Mouse (Mus musculus): ENCODE measurements around the gene 6030458C11Rik.
"Not testable (repeated sequence)": the region's sequence is repeated elsewhere in the genome, so short reads cannot be mapped to it uniquely, and the experiment has no call there.

The 6030458C11Rik gene

DNA sequence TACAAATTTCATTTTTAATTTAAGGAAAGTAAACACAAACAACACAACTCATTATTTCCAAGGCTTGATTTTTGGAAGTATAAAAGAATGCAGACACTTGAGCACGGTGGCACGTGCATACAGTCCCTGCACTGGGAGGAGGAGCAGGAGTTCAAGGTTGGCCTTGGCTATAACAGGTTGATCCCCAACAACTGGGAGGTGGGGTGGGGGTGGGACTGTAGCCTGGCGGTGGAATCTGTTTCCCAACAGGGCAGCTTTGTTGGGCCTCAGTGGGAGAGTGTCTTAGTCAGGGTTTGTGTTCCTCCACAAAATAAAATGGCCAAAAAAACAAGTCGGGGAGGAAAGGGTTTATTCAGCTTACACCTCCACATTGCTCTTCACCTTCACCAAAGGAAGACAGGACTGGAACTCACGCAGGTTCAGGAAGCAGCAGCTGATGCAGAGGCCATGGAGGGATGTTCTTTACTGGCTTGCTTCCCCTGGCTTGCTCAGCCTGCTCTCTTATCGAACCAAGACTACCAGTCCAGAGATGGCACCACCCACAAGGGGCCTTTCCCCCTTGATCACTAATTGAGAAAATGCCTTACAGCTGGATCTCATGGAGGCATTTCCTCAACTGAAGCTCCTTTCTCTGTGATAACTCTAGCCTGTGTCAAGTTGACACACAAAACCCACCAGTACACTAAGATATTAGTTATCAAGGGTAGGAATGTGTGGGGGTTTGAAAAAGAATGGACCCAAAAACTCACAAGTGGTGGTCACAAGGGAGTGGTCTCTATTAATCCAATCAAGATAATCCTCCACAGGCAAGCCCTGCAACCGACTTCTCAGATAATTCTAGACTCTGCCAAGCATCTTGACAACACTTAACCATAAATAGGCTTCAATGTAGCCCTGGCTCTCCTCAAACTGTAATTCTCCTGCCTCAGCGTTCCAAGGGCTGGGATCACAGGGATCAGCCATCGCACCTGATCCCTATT is 1.7 kb downstream of the 6030458C11Rik start:
- DNase-seq (ENCODE audit: low read depth), result peak; percentile 40

DNA sequence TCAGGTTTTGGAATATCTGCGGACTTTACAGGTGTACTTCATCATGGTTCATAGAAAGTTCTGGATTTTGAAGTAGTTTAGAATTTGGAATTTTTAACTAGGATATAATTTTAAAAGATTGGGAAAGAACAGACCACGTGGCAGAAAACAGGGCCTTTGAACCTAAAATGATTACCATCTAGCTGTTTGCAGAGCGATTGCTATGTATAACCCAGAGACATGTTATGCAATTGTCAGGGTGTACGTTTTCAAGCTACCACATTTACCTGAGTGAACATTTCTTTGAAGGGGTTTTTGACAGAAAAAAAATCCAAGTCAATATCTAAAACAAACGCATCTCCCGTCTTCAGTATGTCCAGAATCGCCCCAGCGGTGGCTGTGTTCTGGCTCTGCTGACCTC is 6.9 kb downstream of the 6030458C11Rik start:
- no peak for DNase-seq (ENCODE audit: low read depth)

DNA sequence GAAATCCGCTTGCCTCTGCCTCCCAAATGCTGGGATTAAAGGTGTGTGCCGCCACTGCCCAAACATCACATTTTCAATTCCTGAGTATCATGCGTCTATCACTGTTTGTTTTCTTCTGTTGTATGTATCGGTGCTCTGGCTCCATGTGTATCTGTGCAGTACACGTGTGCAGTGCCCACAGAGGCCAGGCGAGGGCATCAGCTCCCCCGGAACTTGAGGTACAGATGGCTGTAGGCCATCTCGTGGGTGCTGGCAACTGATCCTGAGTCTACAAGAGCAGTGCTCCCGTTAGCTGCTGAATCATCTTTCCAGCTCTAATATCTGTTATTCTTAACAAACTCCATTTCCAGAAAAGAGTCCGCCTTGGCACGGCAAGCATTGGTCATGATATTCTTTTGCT is 11.8 kb downstream of the 6030458C11Rik start:
- DNase-seq (ENCODE audit: low read depth), result no peak

DNA sequence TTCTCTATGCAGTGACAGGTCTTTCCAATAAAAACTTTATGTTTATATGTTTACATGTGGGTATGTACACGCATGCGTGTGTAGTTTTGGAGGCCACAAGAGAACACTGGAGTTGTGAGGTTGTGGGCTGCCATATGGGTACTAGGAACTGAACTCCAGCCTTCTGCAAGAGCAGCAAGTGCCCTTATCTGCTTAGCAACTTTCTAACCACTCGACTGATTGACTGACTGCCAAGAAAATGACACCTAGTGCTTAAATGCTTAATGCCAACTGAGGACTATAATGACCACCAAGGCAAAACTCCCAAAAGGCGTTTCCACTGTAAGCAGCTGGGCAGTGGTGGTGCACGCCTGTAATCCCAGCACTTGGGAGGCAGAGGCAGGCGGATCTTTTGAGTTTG is 15.1 kb downstream of the 6030458C11Rik start:
- no peak for DNase-seq (ENCODE audit: low read depth)

GRCm38 (mm10) chr15:12807088-12807487 is 17.4 kb downstream of the 6030458C11Rik start:
- no peak for DNase-seq (ENCODE audit: low read depth)

- DNase-seq (ENCODE audit: low read depth), result no peak
Observed at GRCm38 (mm10) chr15:12805071-12805470, 19.4 kb downstream of the 6030458C11Rik start.

DNA sequence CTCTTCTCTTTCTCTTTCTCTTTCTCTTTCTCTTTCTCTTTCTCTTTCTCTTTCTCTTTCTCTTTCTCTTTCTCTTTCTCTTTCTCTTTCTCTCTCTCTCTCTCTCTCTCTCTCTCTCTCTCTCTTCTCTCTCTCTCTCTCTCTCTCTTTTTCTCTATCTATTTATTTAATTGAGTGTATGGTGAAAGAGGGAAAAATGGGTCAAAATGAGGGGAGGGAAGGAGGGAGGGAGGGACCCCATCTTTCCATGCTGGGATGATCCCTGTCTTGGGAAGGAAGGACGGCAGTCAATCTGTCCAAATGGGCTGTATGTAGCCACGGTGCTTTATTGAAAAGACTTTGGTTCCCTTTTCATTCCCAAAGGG is 23.3 kb downstream of the 6030458C11Rik start:
- not testable (repeated sequence) for DNase-seq (ENCODE audit: low read depth)

- no peak for DNase-seq (ENCODE audit: low read depth)
Observed at GRCm38 (mm10) chr15:12800405-12801141, 23.9 kb downstream of the 6030458C11Rik start.

DNA sequence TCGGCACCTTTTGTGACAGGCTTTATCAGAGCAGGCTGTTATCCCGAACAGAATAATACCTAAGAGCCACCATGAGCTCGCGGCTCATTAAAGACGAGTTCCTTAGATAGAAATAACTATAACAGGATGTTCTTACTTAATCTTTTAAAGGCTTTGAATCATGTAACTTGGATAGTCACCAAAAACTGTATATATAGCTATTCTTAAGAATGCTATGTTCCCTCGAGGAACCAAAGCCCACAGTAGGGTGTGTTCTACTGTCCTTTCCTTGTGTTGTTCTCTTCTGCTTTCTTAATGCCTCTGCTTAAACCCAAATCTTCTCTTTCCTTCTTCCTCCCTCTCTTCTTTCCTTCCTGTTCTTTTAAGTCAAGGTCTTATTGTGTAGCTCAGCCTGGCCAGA is 26.4 kb downstream of the 6030458C11Rik start:
- DNase-seq (ENCODE audit: low read depth), result no peak

DNA sequence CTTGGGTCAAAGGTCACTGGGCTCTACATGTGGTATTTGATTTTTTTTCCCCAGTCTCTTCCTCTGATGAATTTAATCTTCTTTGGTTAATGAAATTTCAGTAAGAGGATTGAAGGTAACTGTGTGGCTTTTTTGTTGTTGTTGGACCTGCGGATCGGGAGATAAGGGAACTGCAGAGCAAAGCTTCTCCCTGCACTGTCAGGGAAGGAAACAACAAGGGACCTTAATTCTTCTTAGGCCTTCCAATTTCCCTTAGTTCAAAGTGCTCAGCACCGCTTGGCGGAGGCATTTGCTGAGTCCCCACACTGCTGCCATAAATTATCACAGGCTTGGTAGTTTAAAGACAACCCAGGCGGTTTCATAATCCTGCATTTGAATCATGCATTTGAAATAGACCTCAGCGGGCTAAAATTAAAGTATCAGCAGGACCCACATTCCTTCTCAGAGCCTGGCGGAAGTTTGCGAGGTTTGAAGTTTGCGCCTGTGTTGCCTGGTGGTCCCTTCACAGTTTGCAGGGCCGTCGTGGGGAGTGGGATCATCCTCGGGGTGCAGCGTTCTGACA is 28.5 kb downstream of the 6030458C11Rik start:
- DNase-seq (ENCODE audit: low read depth), result no peak

- DNase-seq (ENCODE audit: low read depth), result peak; percentile 73
Observed at GRCm38 (mm10) chr15:12795457-12795894, 29.0 kb downstream of the 6030458C11Rik start.

GRCm38 (mm10) chr15:12794311-12794710 is 30.1 kb downstream of the 6030458C11Rik start:
- no peak for DNase-seq (ENCODE audit: low read depth)

DNA sequence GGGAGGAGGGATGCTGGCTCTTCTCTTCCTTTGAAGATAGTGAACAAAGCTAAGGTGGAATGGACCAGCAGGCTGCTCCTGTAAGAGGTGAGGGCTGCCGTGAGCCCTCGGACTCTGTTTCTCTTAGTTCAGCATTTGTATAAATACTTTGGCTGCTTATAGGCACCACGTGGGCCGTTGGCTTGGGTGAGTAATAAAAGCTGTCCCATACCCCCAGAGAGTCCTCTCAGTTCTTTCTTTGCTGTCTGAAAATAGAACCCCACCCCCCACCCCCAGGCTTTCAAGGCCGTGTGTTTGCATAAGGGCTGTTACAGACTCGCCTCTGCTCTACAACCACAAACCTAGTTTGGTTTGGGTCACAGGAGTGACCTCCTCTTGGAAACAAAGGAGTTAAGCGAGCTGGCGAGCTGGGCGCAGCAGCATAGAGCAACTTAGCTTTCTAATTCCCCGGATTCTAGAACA is 35.0 kb downstream of the 6030458C11Rik start:
- no peak for DNase-seq (ENCODE audit: low read depth)

DNA sequence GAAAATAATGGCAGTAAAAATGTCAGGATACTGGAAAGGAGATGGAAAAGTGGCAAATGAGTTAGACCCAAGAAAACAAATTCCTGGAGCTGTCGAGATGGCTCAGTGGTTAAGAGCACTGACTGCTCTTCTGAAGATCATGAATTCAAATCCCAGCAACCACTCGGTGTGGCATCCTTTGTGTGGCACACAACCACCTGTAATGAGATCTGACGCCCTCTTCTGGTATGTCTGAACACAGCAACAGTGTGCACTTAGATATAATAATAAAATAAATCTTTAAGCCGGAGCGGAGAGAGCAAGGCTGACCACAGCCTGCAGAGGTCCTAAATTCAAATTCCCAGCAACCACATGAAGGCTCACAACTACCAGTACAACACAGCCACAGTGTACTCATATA is 35.9 kb downstream of the 6030458C11Rik start:
- DNase-seq (ENCODE audit: low read depth), result no peak

DNA sequence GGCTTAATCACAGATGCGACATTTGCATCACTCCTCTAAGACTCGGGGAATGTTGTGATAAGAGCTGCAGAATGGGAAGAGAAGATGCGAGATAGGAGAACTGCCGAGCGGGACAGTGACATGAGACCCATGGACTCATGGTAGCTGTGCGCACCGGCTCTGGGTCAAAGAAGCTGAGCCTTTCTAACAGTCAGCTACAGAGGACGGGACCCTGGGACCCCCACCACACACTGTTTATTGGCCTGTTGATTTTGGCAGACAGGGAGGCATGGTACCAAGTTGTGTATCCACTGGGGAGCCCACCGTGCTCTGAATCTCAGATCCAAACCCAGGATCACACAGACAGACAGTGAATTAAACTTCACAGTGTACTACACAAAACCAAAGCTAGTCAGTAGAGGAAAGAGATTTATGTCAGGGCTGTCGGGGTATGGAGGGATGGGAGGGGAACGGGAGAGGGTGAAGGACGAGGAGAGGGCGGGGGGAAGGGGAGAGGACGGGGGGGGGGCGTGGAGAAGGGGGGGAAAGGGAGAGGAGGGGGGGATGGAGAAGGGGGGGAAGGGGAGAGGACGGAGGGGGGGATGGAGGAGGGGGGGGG is 42.6 kb downstream of the 6030458C11Rik start:
- no peak for DNase-seq (ENCODE audit: low read depth)

DNA sequence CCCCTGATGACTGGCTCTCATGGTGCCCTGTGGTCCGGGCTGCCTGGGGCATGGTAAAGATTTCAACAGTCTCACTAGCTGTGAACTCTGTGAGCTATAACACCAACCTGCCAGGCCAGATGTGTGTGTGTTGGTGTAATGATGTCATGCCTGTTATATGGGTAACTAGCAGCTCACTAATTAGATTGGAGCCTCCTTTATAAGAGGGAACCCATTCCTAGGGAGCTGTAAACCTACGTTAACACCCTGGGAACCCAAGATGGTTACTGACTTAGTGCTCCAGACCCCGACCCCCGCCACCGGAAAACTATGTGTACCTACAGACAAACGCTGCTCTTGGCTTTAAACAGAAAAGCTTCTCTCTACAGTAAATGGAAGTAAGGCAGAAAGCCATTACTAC is 43.2 kb downstream of the 6030458C11Rik start:
- no peak for DNase-seq (ENCODE audit: low read depth)

DNA sequence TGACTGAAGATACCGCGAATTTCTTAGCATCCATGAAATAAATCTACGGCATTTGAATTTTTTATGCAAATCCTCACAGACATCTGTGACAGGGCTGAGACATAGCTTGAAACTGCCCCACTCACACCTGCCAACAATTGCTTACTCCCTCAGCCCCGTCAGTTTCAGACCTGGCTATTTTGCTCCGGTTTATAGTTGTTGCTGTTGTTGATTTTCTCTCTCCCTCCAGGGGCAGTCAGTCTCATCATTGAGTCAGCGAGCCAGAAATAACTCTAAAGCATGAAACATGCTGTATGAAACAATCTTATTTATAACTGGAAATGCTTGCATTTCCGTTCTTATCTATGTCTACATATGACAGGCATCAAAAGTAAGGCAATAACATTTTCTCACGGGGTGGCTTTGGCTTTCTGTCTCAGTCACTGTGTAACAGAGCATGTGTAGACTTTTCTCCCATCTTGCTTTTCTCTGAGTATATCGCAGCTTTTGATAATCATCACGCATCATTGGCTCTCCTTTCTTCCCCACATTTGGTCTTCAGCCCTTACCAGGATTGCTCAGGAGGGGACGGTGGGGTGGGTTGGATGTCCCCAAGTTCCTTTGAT is 50.2 kb downstream of the 6030458C11Rik start:
- no peak for DNase-seq (ENCODE audit: low read depth)

- no peak for DNase-seq (ENCODE audit: low read depth)
Observed at GRCm38 (mm10) chr15:12770958-12771357, 53.5 kb downstream of the 6030458C11Rik start.

GRCm38 (mm10) chr15:12766848-12767247 is 57.6 kb downstream of the 6030458C11Rik start:
- no peak for DNase-seq (ENCODE audit: low read depth)

DNA sequence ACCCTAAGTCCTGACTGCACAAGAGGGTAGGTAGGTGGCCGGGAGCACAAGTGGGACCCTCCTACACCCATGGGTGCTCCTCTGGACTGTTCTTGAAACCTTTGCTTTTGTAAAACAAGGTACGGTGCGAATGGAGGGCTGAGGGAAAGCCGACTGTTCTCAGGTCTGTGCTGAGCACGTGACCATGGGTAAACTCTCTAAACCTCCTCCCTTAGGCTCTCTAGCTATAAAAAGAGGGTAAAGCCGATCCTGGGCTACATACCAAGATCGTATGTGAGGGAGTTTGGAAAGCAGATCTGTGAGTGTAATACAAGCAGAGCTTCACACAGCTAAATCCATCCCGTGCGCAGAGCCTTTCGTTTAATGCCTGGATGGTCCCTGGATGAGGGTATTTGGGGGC is 61.3 kb downstream of the 6030458C11Rik start:
- DNase-seq (ENCODE audit: low read depth), result no peak

DNA sequence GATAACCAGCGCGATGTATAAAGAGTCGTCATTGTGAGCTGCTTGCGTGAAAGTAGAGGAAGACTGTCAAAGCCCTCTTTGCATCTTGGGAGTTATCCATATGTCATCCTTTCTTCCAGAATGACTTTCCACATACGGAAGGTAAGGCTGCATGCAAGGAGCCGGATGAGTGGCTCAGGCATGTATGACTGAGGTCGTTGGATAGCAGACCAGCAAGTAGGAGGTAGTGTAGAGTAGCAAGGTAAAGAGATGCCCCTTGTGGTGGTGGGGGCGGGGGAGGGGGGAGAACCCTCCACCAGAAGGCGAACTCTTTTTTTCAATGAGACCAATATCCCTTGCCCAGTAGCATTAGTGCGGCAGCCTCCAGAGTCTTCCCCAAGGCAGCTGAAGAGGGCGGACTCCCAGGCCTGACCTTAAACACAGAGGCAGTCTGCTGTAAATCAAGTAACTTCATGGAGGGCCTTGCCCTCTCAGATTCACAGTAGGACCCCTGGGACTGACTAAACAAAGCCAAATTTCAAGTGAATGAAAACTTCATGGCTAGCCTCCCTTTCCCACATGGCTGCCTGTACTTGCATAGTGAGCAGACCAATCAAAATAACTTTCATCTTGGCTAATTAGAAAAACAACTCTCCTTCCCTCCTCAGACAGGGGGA is 62.1 kb downstream of the 6030458C11Rik start:
- DNase-seq (ENCODE audit: low read depth), result no peak
